8 mouse cellular contexts compared by ENCODE assay signal in the genomic region with DNA sequence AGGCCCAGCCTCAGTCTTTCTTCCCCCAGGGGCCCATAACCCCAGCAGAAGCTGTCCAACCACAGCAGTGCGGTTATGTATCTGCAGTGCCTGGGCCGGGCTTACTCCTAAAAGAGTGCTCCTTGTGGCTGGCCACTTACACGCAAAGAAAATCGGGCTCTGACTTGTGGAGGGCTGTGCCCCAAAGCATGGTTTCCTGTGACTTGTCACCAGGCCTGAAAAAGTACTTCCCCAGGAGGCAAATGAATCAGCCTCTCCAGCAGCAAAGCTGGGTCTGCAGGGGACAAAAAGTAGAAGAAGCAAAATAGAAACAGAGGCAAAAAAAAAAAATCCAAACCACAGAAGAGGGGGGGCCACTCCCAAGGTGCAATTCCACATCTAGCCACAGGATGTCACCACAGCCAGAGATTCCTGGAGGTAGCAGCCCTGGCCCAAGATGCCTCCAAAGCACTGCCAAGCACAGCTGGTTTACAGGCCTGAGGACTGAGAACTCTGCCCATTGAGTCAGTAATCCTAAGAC. TPM values are rescaled to one million over a fixed set of nuclear protein-coding genes. Genes with fewer than 3 reads are reported as not detected.
DNase-seq lines count a peak whose midpoint lies in the region; ATAC-seq lines count a peak whose summit lies in the region.

No protein-coding gene starts in this region.

- WGBS in heart, embryonic 12.5 days: 42% methylated on average over 4 of the region's 4 CpGs
- WGBS in midbrain, embryonic 11.5 days: 36% methylated on average over 4 of the region's 4 CpGs

- H3K36me3 ChIP-seq in heart, embryonic 12.5 days: no peaks in the 10 kb centered on the region
- H3K36me3 ChIP-seq in midbrain, embryonic 11.5 days (ENCODE audit: control insufficient read depth, insufficient read depth, low read length): no peaks in the 10 kb centered on the region

- no peak overlapping the region for H3K4me2 ChIP-seq in heart, embryonic 12.5 days
- no peak overlapping the region for H3K4me2 ChIP-seq in midbrain, embryonic 11.5 days

- intact Hi-C loops in left cerebral cortex, postnatal 14 days (cut with DNase I): loop anchor here (1.0 to 5.0 kb wide), 2 partner anchors 20 to 77 kb away; no protein-coding TSS in a partner anchor

- peak; percentile 83 to 84 for DNase-seq in heart, adult 18-20 months
- peak; percentile 50 for DNase-seq in cerebellum, adult 8-10 months
- DNase-seq in forelimb bud, embryonic 11.5 days (ENCODE audit: low read depth, low spot score): peak; percentile 77
- DNase-seq in hindlimb bud, embryonic 11.5 days (ENCODE audit: extremely low spot score, low read depth, low spot score): peak; percentile 49
- DNase-seq in left cerebral cortex, postnatal 14 days (ENCODE audit: low spot score in 2 of 2): peak; percentile 85 to 88
- peak; percentile 95 for DNase-seq in midbrain, embryonic 11.5 days (ENCODE audit: low spot score, missing footprints)
- DNase-seq in skeletal muscle tissue, adult 2 months (ENCODE audit: low read depth, low spot score): peak; percentile 67

- no peaks in the 10 kb centered on the region for H3K9me3 ChIP-seq in heart, embryonic 12.5 days (replicated peaks)
- no peaks in the 10 kb centered on the region for H3K9me3 ChIP-seq in midbrain, embryonic 11.5 days (ENCODE audit: control insufficient read depth, low read length)

- peaks cover 5% of the 10 kb centered on the region for H3K27me3 ChIP-seq in heart, embryonic 12.5 days (replicated peaks)
- H3K27me3 ChIP-seq in midbrain, embryonic 11.5 days (ENCODE audit: control insufficient read depth, insufficient read depth, low read length): no peaks in the 10 kb centered on the region

- H3K9ac ChIP-seq in heart, embryonic 12.5 days: no peak overlapping the region
- no peak overlapping the region for H3K9ac ChIP-seq in midbrain, embryonic 11.5 days (ENCODE audit: low read length)

- H3K27ac ChIP-seq in heart, embryonic 12.5 days (ENCODE audit: poor library complexity, severe bottlenecking): no peak overlapping the region
- H3K27ac ChIP-seq in midbrain, embryonic 11.5 days (ENCODE audit: low read depth, low read length): no peak overlapping the region

- no peak; the same call in 1 of the 2 replicates for ATAC-seq in heart, embryonic 12.5 days (ENCODE audit: insufficient number of reproducible peaks, low FRiP score)
- peak; percentile 42; the same call in 1 of the 2 replicates for ATAC-seq in midbrain, embryonic 11.5 days (ENCODE audit: low FRiP score)

- no peak overlapping the region for H3K4me3 ChIP-seq in heart, embryonic 12.5 days
- H3K4me3 ChIP-seq in midbrain, embryonic 11.5 days (ENCODE audit: low read depth, low read length): no peak overlapping the region

- H3K4me1 ChIP-seq in heart, embryonic 12.5 days (replicated peaks): peaks cover 13% of the 10 kb centered on the region; the same call in 1 of the 2 replicates
- no peaks in the 10 kb centered on the region for H3K4me1 ChIP-seq in midbrain, embryonic 11.5 days (ENCODE audit: control insufficient read depth, insufficient read depth, low read length)

RNA-seq across cellular contexts. Expression of gene Kif23, which starts 18.9 kb away (rescaled TPM):
- total RNA-seq in heart, adult 18-20 months (2021): 1 to 10 TPM; 1.2 to 3.1 TPM
- 83.9 and 97.4 TPM in 2 replicates for polyA plus RNA-seq in heart, embryonic 12.5 days (2016; fragmentation: Nextera tagmentation; extraction: Ambion mirVana)
- total RNA-seq in left cerebral cortex, postnatal 14 days (2021): 1 to 10 TPM; 1.9 to 2.0 TPM
- polyA plus RNA-seq in midbrain, embryonic 11.5 days (2014; fragmentation: Nextera tagmentation; extraction: Ambion mirVana): 110 and 120 TPM in 2 replicates

RNA-seq across cellular contexts. Expression of gene Rplp1, which starts 51.1 kb away (rescaled TPM):
- total RNA-seq in heart, adult 18-20 months (2021): 1,000 to 10,000 TPM; 1,497 to 1,660 TPM
- 714 and 736 TPM in 2 replicates for polyA plus RNA-seq in heart, embryonic 12.5 days (2016; fragmentation: Nextera tagmentation; extraction: Ambion mirVana)
- 1,000 to 10,000 TPM; 1,411 to 1,467 TPM for total RNA-seq in left cerebral cortex, postnatal 14 days (2021)
- 980 and 1,048 TPM in 2 replicates for polyA plus RNA-seq in midbrain, embryonic 11.5 days (2014; fragmentation: Nextera tagmentation; extraction: Ambion mirVana)
